Mouse (Mus musculus): ENCODE results near the gene Oas3.

- TF ChIP-seq CTCF (IDR thresholded peaks at IDR 0.05; ENCODE audit: low read depth): no peak
- no peak for TF ChIP-seq EP300 (optimal IDR thresholded peaks at IDR 0.05)
These were observed 34.7 kb upstream of the Oas3 start, which contains the start of gene Oas1c for GRCm38 (mm10) chr5:120811951-120812819.
